ENCODE assay signal across 8 mouse cellular contexts in genomic region chr17:23960084-23960738, GRCm38 (mm10). TPM values are rescaled to one million over a fixed set of nuclear protein-coding genes. Genes with fewer than 3 reads are reported as not detected.
DNase-seq lines count a peak whose midpoint lies in the region; ATAC-seq and TF ChIP-seq lines count a peak whose summit lies in the region.

No protein-coding gene starts in this region.

- no peaks in the 10 kb centered on the region for H3K4me1 ChIP-seq in cortical plate, adult 2 months (ENCODE audit: control insufficient read depth, insufficient read depth, low read length)

- peak; percentile 100 for TF ChIP-seq CTCF in cortical plate, adult 2 months (IDR thresholded peaks at IDR 0.05; ENCODE audit: extremely low read depth, insufficient read depth, low read length)
- peak; percentile 99 for TF ChIP-seq CTCF in left cerebral cortex, adult 2 months (IDR thresholded peaks at IDR 0.05)

- intact Hi-C loops in left cerebral cortex, adult 2 months (cut with DNase I) = loop anchor here (1.0 to 5.0 kb wide), 3 partner anchors 86 to 188 kb away; partner anchors contain the start of gene Flywch1

- peak; percentile 99 for ATAC-seq in megakaryocyte progenitor cell, adult 5-6 weeks (replicated peaks; ENCODE audit: poor library complexity)

- TF ChIP-seq POLR2A in cortical plate, adult 2 months (IDR thresholded peaks at IDR 0.05; ENCODE audit: extremely low read depth, insufficient read depth, low read length) = no peak

- no peak overlapping the region for H3K27ac ChIP-seq in cortical plate, adult 2 months (ENCODE audit: insufficient read depth, low read length)
- H3K27ac ChIP-seq in left cerebral cortex, adult 2 months = no peak overlapping the region

- no peak overlapping the region for H3K4me3 ChIP-seq in cortical plate, adult 2 months (ENCODE audit: insufficient read depth, low read length)
- H3K4me3 ChIP-seq in left cerebral cortex, adult 2 months = no peak overlapping the region

- DNase-seq in adrenal gland, adult (ENCODE audit: inconsistent age in 2 of 2, low spot score in 1 of 2) = peak; percentile 81 to 93
- peak; percentile 39 to 59 for DNase-seq in gastrocnemius, adult 8-10 months (ENCODE audit: low spot score in 2 of 2)
- peak; percentile 96 for DNase-seq in hindlimb bud, embryonic 11.5 days (ENCODE audit: extremely low spot score, low read depth, low spot score)
- DNase-seq in left cerebral cortex, adult 2 months (ENCODE audit: extremely low spot score in 1 of 2, low spot score in 2 of 2) = peak; percentile 78 to 83
- peak; percentile 73 for DNase-seq in right cerebral cortex, postnatal 14 days
- DNase-seq in urinary bladder, postnatal 36 days (ENCODE audit: low spot score in 2 of 2) = peak; percentile 73 to 81

RNA-seq across cellular contexts. Expression of gene Sbpl, which starts 5.1 kb away (rescaled TPM):
- polyA plus RNA-seq in cortical plate, adult 2 months (2012; rRNA removed) = not detected in 2 replicates
- total RNA-seq in gastrocnemius, adult 8-10 months (2022) = not detected
- not detected for total RNA-seq in left cerebral cortex, adult 2 months (2021)
- total RNA-seq in megakaryocyte progenitor cell, adult 5-6 weeks (2015) = not detected in 2 replicates
- not detected in 2 replicates for total RNA-seq in megakaryocyte progenitor cell, adult 5-6 weeks (2017)

RNA-seq across cellular contexts. Expression of gene Sbp, which starts 18.7 kb away (rescaled TPM):
- polyA plus RNA-seq in cortical plate, adult 2 months (2012; rRNA removed) = not detected in 2 replicates
- not detected for total RNA-seq in gastrocnemius, adult 8-10 months (2022)
- not detected for total RNA-seq in left cerebral cortex, adult 2 months (2021)
- total RNA-seq in megakaryocyte progenitor cell, adult 5-6 weeks (2015) = not detected in 2 replicates
- not detected in 2 replicates for total RNA-seq in megakaryocyte progenitor cell, adult 5-6 weeks (2017)

RNA-seq across cellular contexts. Expression of gene Prss30, which starts 20.2 kb away (rescaled TPM):
- polyA plus RNA-seq in cortical plate, adult 2 months (2012; rRNA removed) = 0.46 and 0.47 TPM in 2 replicates
- total RNA-seq in gastrocnemius, adult 8-10 months (2022) = not detected
- total RNA-seq in left cerebral cortex, adult 2 months (2021) = 1 to 10 TPM in 1 of 2 experiments, under 1 TPM in 1; 0.45 to 1.1 TPM
- 0.22 and 0.27 TPM in 2 replicates for total RNA-seq in megakaryocyte progenitor cell, adult 5-6 weeks (2015)
- total RNA-seq in megakaryocyte progenitor cell, adult 5-6 weeks (2017) = not detected in 2 replicates

RNA-seq across cellular contexts. Expression of gene Prss22, which starts 37.7 kb away (rescaled TPM):
- 1.6 and 1.7 TPM in 2 replicates for polyA plus RNA-seq in cortical plate, adult 2 months (2012; rRNA removed)
- total RNA-seq in gastrocnemius, adult 8-10 months (2022) = not detected
- total RNA-seq in left cerebral cortex, adult 2 months (2021) = 1 to 10 TPM in 1 of 2 experiments, under 1 TPM in 1; 0.70 to 1.5 TPM
- not detected in 2 replicates for total RNA-seq in megakaryocyte progenitor cell, adult 5-6 weeks (2015)
- total RNA-seq in megakaryocyte progenitor cell, adult 5-6 weeks (2017) = not detected in 2 replicates

RNA-seq across cellular contexts. Expression of gene Dcpp3, which starts 43.0 kb away (rescaled TPM):
- polyA plus RNA-seq in cortical plate, adult 2 months (2012; rRNA removed) = not detected in 2 replicates
- total RNA-seq in gastrocnemius, adult 8-10 months (2022) = not detected
- not detected for total RNA-seq in left cerebral cortex, adult 2 months (2021)
- total RNA-seq in megakaryocyte progenitor cell, adult 5-6 weeks (2015) = not detected in 2 replicates
- total RNA-seq in megakaryocyte progenitor cell, adult 5-6 weeks (2017) = not detected in 2 replicates
